Mouse (Mus musculus): Measurements from ENCODE around the gene Togaram2. TPM values are rescaled to one million over a fixed set of nuclear protein-coding genes. Genes with fewer than 3 reads are reported as not detected.

Gene Togaram2
- polyA plus RNA-seq, 1 experiment from 2014 or later, result 0.29 TPM

GRCm38 (mm10) chr17:71707715-71708114 is 34.7 kb downstream of the Togaram2 start:
- Histone ChIP-seq H3K27ac (no peak overlapping the region), H3K4me3 (replicated peaks) (no peak overlapping the region), H3K4me1 (peaks cover 7% of the 10 kb centered on the region; the same call in 1 of the 2 replicates), H3K27me3 (no peaks in the 10 kb centered on the region), H3K9ac (0 out of 2 replicates have a peak overlapping the region, but pooled peaks have one; percentile 12), H3K36me3 (replicated peaks) (no peaks in the 10 kb centered on the region), H3K4me2 (no peak overlapping the region), H3K9me3 (no peaks in the 10 kb centered on the region)
- WGBS, result 45% methylated on average over 4 of the region's 4 CpGs
- ATAC-seq (ENCODE audit: low FRiP score), result no peak

DNA sequence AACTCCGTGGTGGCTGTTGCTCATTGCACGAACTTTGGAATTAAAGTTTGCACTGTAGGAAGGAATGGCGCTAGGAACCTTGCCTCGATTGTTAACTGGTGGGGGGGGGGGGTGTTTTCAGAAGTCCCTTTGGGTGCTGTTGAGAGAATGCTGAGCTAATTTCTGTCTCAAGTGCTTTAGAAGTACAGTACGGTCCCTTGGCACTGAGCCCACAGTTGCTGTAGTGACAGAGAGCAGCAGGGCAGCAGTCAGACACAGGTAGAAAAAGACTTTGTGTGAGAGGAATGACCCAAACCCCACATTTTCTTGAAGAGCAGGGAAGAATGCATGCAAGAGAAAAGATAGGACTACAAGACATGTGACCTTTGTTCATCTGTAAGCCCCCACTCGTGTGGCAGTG is 39.2 kb downstream of the Togaram2 start:
- Histone ChIP-seq H3K36me3 (replicated peaks) (no peaks in the 10 kb centered on the region), H3K27ac (no peak overlapping the region), H3K4me2 (no peak overlapping the region), H3K27me3 (no peaks in the 10 kb centered on the region), H3K4me1 (peaks cover 7% of the 10 kb centered on the region; the same call in 1 of the 2 replicates), H3K4me3 (replicated peaks) (no peak overlapping the region), H3K9ac (no peak overlapping the region), H3K9me3 (no peaks in the 10 kb centered on the region)
- WGBS, result 79% methylated on average over 6 of the region's 6 CpGs
- no peak for ATAC-seq (ENCODE audit: low FRiP score)

GRCm38 (mm10) chr17:71715034-71715433 is 42.0 kb downstream of the Togaram2 start:
- no peak overlapping the region for H3K4me2 ChIP-seq
- 86% methylated on average over 3 of the region's 3 CpGs for WGBS
- ATAC-seq (ENCODE audit: low FRiP score), result no peak

DNA sequence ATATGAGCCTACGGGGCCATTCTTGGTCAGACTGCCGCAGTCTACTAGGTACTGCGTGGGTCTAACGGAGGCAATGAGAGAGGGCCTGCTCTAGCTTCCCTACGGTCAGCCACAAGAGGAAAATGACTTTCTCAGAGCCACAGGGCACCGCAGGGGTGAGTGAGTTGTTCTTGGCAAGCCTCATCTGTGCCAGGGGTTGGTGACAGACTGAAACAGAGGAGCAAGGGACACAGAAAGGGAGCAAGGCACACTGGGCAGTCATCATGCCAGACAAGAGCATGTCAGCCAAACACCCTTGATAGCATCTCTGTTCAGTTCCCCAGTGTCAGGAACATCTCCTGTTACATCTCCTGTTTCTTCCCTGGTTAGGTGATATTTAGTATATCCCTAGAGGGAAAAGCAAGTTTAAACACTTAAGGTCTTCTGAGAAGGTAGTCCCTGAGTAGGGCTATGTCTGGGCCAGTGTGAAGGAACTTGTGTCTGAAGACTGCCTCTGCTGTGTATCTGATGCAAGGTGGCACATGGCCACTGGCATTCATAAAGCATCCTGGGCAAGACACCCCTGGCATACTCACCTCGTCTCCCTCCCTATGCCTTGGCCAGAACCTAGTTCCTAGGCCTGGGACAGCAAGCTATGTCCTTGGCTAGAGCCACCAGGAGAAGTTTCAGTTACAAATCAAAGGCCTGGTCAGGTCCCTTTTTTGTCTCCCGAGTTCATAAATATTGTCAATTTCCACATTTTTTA is 45.0 kb downstream of the Togaram2 start:
- no peak overlapping the region for H3K9ac ChIP-seq
- H3K27ac ChIP-seq, result no peak overlapping the region
- WGBS, result 89% methylated on average over 8 of the region's 8 CpGs
- no peaks in the 10 kb centered on the region for H3K4me1 ChIP-seq
- H3K4me3 ChIP-seq (replicated peaks), result no peak overlapping the region
- no peaks in the 10 kb centered on the region for H3K36me3 ChIP-seq (replicated peaks)
- H3K4me2 ChIP-seq, result no peak overlapping the region
- H3K27me3 ChIP-seq, result no peaks in the 10 kb centered on the region
- no peaks in the 10 kb centered on the region for H3K9me3 ChIP-seq
- ATAC-seq (ENCODE audit: low FRiP score), result no peak

More at GRCm38 (mm10) chr17:71715034-71715433, 42.0 kb downstream of the Togaram2 start:
- no peak overlapping the region for H3K9ac ChIP-seq
- H3K9me3 ChIP-seq, result no peaks in the 10 kb centered on the region
- no peak overlapping the region for H3K4me3 ChIP-seq (replicated peaks)
- no peaks in the 10 kb centered on the region for H3K4me1 ChIP-seq
- H3K27ac ChIP-seq, result no peak overlapping the region
- H3K36me3 ChIP-seq (replicated peaks), result no peaks in the 10 kb centered on the region
- H3K27me3 ChIP-seq, result no peaks in the 10 kb centered on the region

GRCm38 (mm10) chr17:71720434-71720833 is 47.4 kb downstream of the Togaram2 start:
- H3K4me3 ChIP-seq (replicated peaks), result no peak overlapping the region
- H3K4me2 ChIP-seq, result no peak overlapping the region
- H3K9me3 ChIP-seq, result no peaks in the 10 kb centered on the region
- H3K9ac ChIP-seq, result no peak overlapping the region
- ATAC-seq (ENCODE audit: low FRiP score), result no peak
- H3K27me3 ChIP-seq, result no peaks in the 10 kb centered on the region
- H3K36me3 ChIP-seq (replicated peaks), result no peaks in the 10 kb centered on the region
- no peaks in the 10 kb centered on the region for H3K4me1 ChIP-seq
- H3K27ac ChIP-seq, result no peak overlapping the region

DNA sequence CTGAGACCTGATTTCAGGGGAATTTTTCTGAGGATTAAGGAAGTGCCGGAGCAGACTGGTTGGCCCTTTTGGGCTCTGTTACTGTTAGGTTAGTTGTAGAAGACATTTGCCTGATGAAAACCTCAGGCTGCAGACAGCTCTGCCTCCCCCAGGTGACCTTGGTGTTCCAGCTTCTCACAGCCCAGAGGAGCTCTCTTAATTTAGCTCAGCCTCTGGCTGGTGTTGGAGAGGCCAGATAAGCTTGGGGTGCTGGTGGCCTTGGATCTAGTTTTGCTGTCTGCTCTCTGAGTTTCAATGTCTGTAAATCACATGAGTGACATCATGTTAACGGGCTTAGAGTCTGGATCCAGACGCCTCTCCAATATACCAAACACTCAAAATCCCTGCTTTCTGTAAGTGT is 48.0 kb downstream of the Togaram2 start:
- no peaks in the 10 kb centered on the region for H3K27me3 ChIP-seq
- 72% methylated on average over 3 of the region's 3 CpGs for WGBS
- H3K9me3 ChIP-seq, result no peaks in the 10 kb centered on the region
- no peaks in the 10 kb centered on the region for H3K4me1 ChIP-seq
- H3K9ac ChIP-seq, result no peak overlapping the region
- no peak overlapping the region for H3K27ac ChIP-seq
- no peaks in the 10 kb centered on the region for H3K36me3 ChIP-seq (replicated peaks)
- ATAC-seq (ENCODE audit: low FRiP score), result no peak
- H3K4me3 ChIP-seq (replicated peaks), result no peak overlapping the region
- H3K4me2 ChIP-seq, result no peak overlapping the region

GRCm38 (mm10) chr17:71730655-71731054 is 57.6 kb downstream of the Togaram2 start:
- Histone ChIP-seq H3K4me3 (replicated peaks) (no peak overlapping the region), H3K27me3 (no peaks in the 10 kb centered on the region), H3K4me2 (no peak overlapping the region), H3K27ac (no peak overlapping the region), H3K9ac (no peak overlapping the region), H3K36me3 (replicated peaks) (no peaks in the 10 kb centered on the region), H3K4me1 (no peaks in the 10 kb centered on the region), H3K9me3 (no peaks in the 10 kb centered on the region)
- WGBS, result 81% methylated on average over 2 of the region's 2 CpGs
- no peak for ATAC-seq (ENCODE audit: low FRiP score)

GRCm38 (mm10) chr17:71736442-71736841 is 63.4 kb downstream of the Togaram2 start:
- 64% methylated on average over 3 of the region's 3 CpGs for WGBS

DNA sequence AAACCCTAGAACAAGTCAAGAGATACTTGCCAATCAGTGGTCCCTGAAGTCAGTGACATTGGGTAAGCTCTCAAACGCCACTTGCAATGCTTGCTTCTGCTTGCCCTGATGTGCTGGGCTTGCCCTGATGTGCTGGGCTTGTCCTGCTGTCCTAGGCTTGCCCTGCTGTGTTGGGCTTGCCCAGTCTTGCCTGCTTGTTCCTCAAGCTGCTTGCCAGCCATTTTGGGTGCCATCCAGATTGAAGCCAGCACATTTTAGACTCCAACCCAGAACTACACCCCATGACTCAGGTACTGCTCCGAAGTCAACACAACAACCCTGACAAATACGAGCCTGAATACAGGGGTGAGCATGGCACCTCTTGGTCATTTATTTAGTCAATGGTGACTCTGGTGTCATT is 69.1 kb downstream of the Togaram2 start:
- no peaks in the 10 kb centered on the region for H3K9me3 ChIP-seq
- 93% methylated on average over 3 of the region's 3 CpGs for WGBS
- no peaks in the 10 kb centered on the region for H3K27me3 ChIP-seq
- ATAC-seq (ENCODE audit: low FRiP score), result no peak
- no peak overlapping the region for H3K9ac ChIP-seq
- H3K4me1 ChIP-seq, result peaks cover 10% of the 10 kb centered on the region; the same call in 1 of the 2 replicates
- no peak overlapping the region for H3K4me2 ChIP-seq
- no peak overlapping the region for H3K4me3 ChIP-seq (replicated peaks)
- no peak overlapping the region for H3K27ac ChIP-seq
- no peaks in the 10 kb centered on the region for H3K36me3 ChIP-seq (replicated peaks)

More at GRCm38 (mm10) chr17:71736442-71736841, 63.4 kb downstream of the Togaram2 start:
- Histone ChIP-seq H3K4me3 (replicated peaks) (no peak overlapping the region), H3K4me2 (no peak overlapping the region), H3K27ac (no peak overlapping the region), H3K4me1 (no peaks in the 10 kb centered on the region), H3K27me3 (no peaks in the 10 kb centered on the region), H3K9ac (no peak overlapping the region), H3K9me3 (no peaks in the 10 kb centered on the region), H3K36me3 (replicated peaks) (no peaks in the 10 kb centered on the region)
- ATAC-seq (ENCODE audit: low FRiP score), result no peak

DNA sequence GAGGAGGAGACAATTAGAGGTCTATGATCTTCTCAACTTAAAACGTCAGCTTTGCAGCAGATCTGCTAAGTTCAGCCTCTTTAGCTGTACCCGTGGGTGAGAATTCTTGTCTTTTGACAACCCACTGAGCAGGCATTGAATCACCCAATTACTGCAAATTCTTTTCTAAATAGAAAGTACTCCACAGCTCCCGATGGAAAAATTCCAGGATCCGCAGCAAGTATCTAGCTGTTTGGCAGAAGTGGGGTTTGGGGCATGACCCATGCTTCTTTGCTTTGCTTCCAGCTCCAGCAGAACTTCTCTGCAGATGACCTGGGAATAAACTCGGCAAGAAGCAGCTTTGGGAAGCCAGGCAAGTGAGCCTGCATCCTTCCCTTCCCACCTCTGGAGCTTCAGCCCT is 69.9 kb downstream of the Togaram2 start:
- peaks cover 10% of the 10 kb centered on the region; the same call in 1 of the 2 replicates for H3K4me1 ChIP-seq
- no peaks in the 10 kb centered on the region for H3K9me3 ChIP-seq
- H3K4me3 ChIP-seq (replicated peaks), result no peak overlapping the region
- no peak overlapping the region for H3K27ac ChIP-seq
- 16% methylated on average over 5 of the region's 5 CpGs for WGBS
- no peak overlapping the region for H3K9ac ChIP-seq
- no peak overlapping the region for H3K4me2 ChIP-seq
- H3K36me3 ChIP-seq (replicated peaks), result no peaks in the 10 kb centered on the region
- no peaks in the 10 kb centered on the region for H3K27me3 ChIP-seq
- ATAC-seq (ENCODE audit: low FRiP score), result no peak

GRCm38 (mm10) chr17:71746114-71746513 is 73.1 kb downstream of the Togaram2 start:
- no peak overlapping the region for H3K4me3 ChIP-seq (replicated peaks)
- no peaks in the 10 kb centered on the region for H3K36me3 ChIP-seq (replicated peaks)
- H3K9me3 ChIP-seq, result no peaks in the 10 kb centered on the region
- no peak overlapping the region for H3K4me2 ChIP-seq
- H3K27me3 ChIP-seq, result no peaks in the 10 kb centered on the region
- peaks cover 10% of the 10 kb centered on the region; the same call in 1 of the 2 replicates for H3K4me1 ChIP-seq
- no peak for ATAC-seq (ENCODE audit: low FRiP score)
- H3K9ac ChIP-seq, result no peak overlapping the region
- whole genome bisulfite sequencing, result 88% methylated on average over 9 of the region's 9 CpGs
- H3K27ac ChIP-seq, result no peak overlapping the region

- Histone ChIP-seq H3K27ac (no peak overlapping the region), H3K4me2 (no peak overlapping the region), H3K4me3 (replicated peaks) (no peak overlapping the region), H3K9ac (no peak overlapping the region), H3K4me1 (peaks cover 10% of the 10 kb centered on the region; the same call in 1 of the 2 replicates), H3K36me3 (replicated peaks) (no peaks in the 10 kb centered on the region), H3K9me3 (no peaks in the 10 kb centered on the region), H3K27me3 (no peaks in the 10 kb centered on the region)
- 0 out of 2 replicates have a peak, but pooled peaks have one; percentile 4 for ATAC-seq (ENCODE audit: low FRiP score)
- WGBS, result 79% methylated on average over 8 of the region's 8 CpGs
Measured at GRCm38 (mm10) chr17:71747561-71747960, 74.5 kb downstream of the Togaram2 start.

- no peak overlapping the region for H3K9ac ChIP-seq
- H3K4me3 ChIP-seq (replicated peaks), result no peak overlapping the region
- H3K27ac ChIP-seq, result no peak overlapping the region
- ATAC-seq (ENCODE audit: low FRiP score), result no peak
- no peaks in the 10 kb centered on the region for H3K9me3 ChIP-seq
- H3K36me3 ChIP-seq (replicated peaks), result no peaks in the 10 kb centered on the region
- 87% methylated on average over 9 of the region's 9 CpGs for WGBS
- H3K4me1 ChIP-seq, result peaks cover 7% of the 10 kb centered on the region; the same call in 1 of the 2 replicates
- H3K4me2 ChIP-seq, result no peak overlapping the region
- H3K27me3 ChIP-seq, result no peaks in the 10 kb centered on the region
Measured at GRCm38 (mm10) chr17:71749616-71750168, 76.6 kb downstream of the Togaram2 start.

Measured in forebrain, embryonic 12.5 days (tissue).